Mouse (Mus musculus): ENCODE data around the gene Lhx3. TPM values are rescaled to one million over a fixed set of nuclear protein-coding genes. Genes with fewer than 3 reads are reported as not detected.

Lhx3 gene
- total RNA-seq, 2 experiments from 2014 or later = not detected

- DNase-seq (ENCODE audit: extremely low spot score in 1 of 2, low spot score in 2 of 2) = no peak
- intact Hi-C loops (cut with DNase I) = no loop called here
Observed at GRCm38 (mm10) chr2:26205761-26206160, 2.3 kb downstream of the Lhx3 start.

GRCm38 (mm10) chr2:26205126-26205525, 3.0 kb downstream of the Lhx3 start:
- intact Hi-C loops (cut with DNase I) = no loop called here
- DNase-seq (ENCODE audit: extremely low spot score in 1 of 2, low spot score in 2 of 2) = no peak

- no peak for DNase-seq (ENCODE audit: extremely low spot score in 1 of 2, low spot score in 2 of 2)
- intact Hi-C loops (cut with DNase I) = no loop called here
Observed at GRCm38 (mm10) chr2:26202849-26203475, 5.1 kb downstream of the Lhx3 start.

GRCm38 (mm10) chr2:26201926-26202848, 5.9 kb downstream of the Lhx3 start:
- intact Hi-C loops (cut with DNase I) = no loop called here
- no peak for DNase-seq (ENCODE audit: extremely low spot score in 1 of 2, low spot score in 2 of 2)

GRCm38 (mm10) chr2:26198488-26198887, 9.6 kb downstream of the Lhx3 start:
- no peak for DNase-seq (ENCODE audit: extremely low spot score in 1 of 2, low spot score in 2 of 2)
- intact Hi-C loops (cut with DNase I) = no loop called here

GRCm38 (mm10) chr2:26194552-26195339, 13.3 kb downstream of the Lhx3 start:
- DNase-seq (ENCODE audit: extremely low spot score in 1 of 2, low spot score in 2 of 2) = no peak
- intact Hi-C loops (cut with DNase I) = no loop called here

- DNase-seq (ENCODE audit: extremely low spot score in 1 of 2, low spot score in 2 of 2) = peak in 1 of 2 experiments; percentile 58
- intact Hi-C loops (cut with DNase I) = no loop called here
Observed at GRCm38 (mm10) chr2:26188517-26188916, 19.6 kb downstream of the Lhx3 start.

- intact Hi-C loops (cut with DNase I) = loop anchor here (5.0 kb wide), 1 partner anchor 88 kb away; no protein-coding TSS in a partner anchor
- no peak for DNase-seq (ENCODE audit: extremely low spot score in 1 of 2, low spot score in 2 of 2)
Observed at GRCm38 (mm10) chr2:26184352-26184751, 23.7 kb downstream of the Lhx3 start.

GRCm38 (mm10) chr2:26182646-26183045, 25.4 kb downstream of the Lhx3 start:
- intact Hi-C loops (cut with DNase I) = loop anchor here (5.0 kb wide), 1 partner anchor 90 kb away; no protein-coding TSS in a partner anchor
- DNase-seq (ENCODE audit: extremely low spot score in 1 of 2, low spot score in 2 of 2) = peak in 1 of 2 experiments; percentile 55

- intact Hi-C loops (cut with DNase I) = no loop called here
Observed at GRCm38 (mm10) chr2:26177189-26177588, 30.9 kb downstream of the Lhx3 start.

DNA sequence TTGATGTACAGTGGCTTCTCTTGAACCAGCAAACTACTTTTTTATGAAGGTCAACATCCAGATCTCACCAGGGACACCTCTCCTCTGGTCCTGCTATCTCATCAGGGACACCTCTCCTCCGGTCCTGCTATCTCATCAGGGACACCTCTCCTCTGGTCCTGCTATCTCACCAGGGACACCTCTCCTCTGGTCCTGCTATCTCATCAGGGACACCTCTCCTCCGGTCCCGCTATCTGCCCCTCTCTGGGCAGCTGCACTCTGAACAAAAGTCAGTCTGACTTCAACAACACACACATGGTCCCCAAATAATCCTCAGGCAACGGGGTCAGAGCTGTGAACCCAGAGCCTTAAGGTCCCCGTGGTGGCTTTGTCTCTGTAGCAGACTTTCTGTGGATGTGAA, 31.4 kb downstream of the Lhx3 start:
- DNase-seq (ENCODE audit: extremely low spot score in 1 of 2, low spot score in 2 of 2) = no peak
- intact Hi-C loops (cut with DNase I) = no loop called here

More at GRCm38 (mm10) chr2:26177189-26177588, 30.9 kb downstream of the Lhx3 start:
- no peak for DNase-seq (ENCODE audit: extremely low spot score in 1 of 2, low spot score in 2 of 2)

DNA sequence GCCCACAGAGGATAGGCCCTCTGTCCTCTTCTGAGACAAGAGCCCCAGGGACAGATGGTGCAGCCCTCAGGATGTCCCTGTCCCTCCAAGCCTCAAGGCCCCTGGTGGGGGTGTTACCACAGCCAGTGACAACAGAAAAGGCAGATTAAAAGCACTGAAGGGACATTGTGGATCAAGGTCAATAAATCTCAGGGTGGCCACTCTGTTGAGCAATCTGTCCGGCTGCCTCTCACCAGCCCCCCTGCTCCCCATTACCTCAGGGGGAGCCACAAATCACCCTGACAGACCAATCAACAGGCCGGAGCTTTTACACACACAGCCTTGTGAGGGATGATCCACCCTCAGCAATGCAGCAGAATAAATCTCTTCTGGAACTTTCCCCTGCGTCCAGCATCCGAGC, 32.9 kb downstream of the Lhx3 start:
- DNase-seq (ENCODE audit: extremely low spot score in 1 of 2, low spot score in 2 of 2) = no peak
- intact Hi-C loops (cut with DNase I) = no loop called here

- DNase-seq (ENCODE audit: extremely low spot score in 1 of 2, low spot score in 2 of 2) = no peak
- intact Hi-C loops (cut with DNase I) = no loop called here
Observed at GRCm38 (mm10) chr2:26172166-26172565, 35.9 kb downstream of the Lhx3 start.

DNA sequence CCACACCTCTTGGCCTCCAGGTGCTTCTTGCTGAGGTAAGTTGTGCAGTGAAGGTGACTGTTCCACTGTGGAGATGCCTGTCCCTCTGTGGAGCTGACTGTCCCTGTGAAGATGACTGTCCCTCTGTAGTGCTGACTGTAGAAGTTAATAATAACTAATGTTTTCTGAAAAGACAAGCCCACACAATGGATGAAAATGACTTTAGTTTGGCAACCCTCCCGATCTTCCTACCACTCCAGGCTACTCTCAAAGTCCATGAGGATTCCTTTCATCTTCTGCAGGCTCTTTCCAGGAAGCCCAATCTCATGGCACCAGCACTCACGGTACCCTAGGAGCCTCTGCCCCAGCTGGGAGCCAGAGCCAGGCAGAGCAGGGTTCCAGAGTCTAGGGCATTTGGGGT, 37.7 kb downstream of the Lhx3 start:
- intact Hi-C loops (cut with DNase I) = no loop called here
- no peak for DNase-seq (ENCODE audit: extremely low spot score in 1 of 2, low spot score in 2 of 2)

GRCm38 (mm10) chr2:26168843-26169579, 39.1 kb downstream of the Lhx3 start:
- no peak for DNase-seq (ENCODE audit: extremely low spot score in 1 of 2, low spot score in 2 of 2)
- intact Hi-C loops (cut with DNase I) = no loop called here

GRCm38 (mm10) chr2:26166890-26167289, 41.2 kb downstream of the Lhx3 start:
- no peak for DNase-seq (ENCODE audit: extremely low spot score in 1 of 2, low spot score in 2 of 2)
- intact Hi-C loops (cut with DNase I) = no loop called here

DNA sequence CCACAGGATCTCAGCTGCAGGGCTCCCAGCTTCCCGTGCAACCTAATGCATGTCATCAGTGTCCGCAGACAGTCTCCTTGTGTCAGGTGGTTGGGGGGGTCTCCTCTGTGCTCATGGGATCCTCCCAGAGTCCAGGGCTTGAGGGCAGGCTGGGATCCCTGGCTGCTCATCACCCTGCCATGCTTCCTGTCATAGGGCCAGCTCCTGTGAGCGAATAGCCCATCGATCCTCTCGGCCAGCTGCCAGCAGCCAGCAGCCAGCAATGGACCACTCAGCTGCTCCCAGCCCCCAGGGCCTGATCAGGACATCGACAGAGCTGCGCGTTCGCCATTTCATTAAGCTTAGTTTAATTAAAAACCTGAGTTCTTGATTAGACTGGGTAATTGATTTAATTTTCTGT, 50.0 kb downstream of the Lhx3 start:
- intact Hi-C loops (cut with DNase I) = loop anchor here (10.0 kb wide), 1 partner anchor 227 kb away; the partner anchor contains the start of genes Entr1, Pmpca and Snapc4
- DNase-seq (ENCODE audit: extremely low spot score in 1 of 2, low spot score in 2 of 2) = no peak

GRCm38 (mm10) chr2:26156191-26156977, 51.7 kb downstream of the Lhx3 start:
- peak in 1 of 2 experiments; percentile 37 for DNase-seq (ENCODE audit: extremely low spot score in 1 of 2, low spot score in 2 of 2)
- intact Hi-C loops (cut with DNase I) = loop anchor here (10.0 kb wide), 1 partner anchor 228 kb away; the partner anchor contains the start of genes Entr1, Pmpca and Snapc4
